ENCODE assay signal across 8 mouse cellular contexts in genomic region chr5:23453561-23453960, GRCm38 (mm10). TPM values are rescaled to one million over a fixed set of nuclear protein-coding genes. Genes with fewer than 3 reads are reported as not detected.
DNase-seq lines count a peak whose midpoint lies in the region; ATAC-seq and TF ChIP-seq lines count a peak whose summit lies in the region.
"Not testable (repeated sequence)": the region's sequence is repeated elsewhere in the genome, so short reads cannot be mapped to it uniquely, and the experiment has no call there.

No protein-coding gene starts in this region.

- peak; percentile 49 for DNase-seq in A20 (ENCODE audit: low read depth, low spot score)
- DNase-seq in T-cell, adult 2 months (ENCODE audit: low spot score) = peak; percentile 44
- not testable (repeated sequence) for DNase-seq in heart, postnatal 0 days (ENCODE audit: low spot score); left cerebral cortex, adult 2 months (ENCODE audit: extremely low spot score in 1 of 2, low spot score in 2 of 2)
- peak; percentile 60 for DNase-seq in retina, postnatal 1 day
- DNase-seq in thymus, postnatal 25 days = peak; percentile 23

- 0 out of 2 replicates have a peak, but pooled peaks have one; percentile 1 for TF ChIP-seq CTCF in heart, postnatal 0 days (IDR thresholded peaks at IDR 0.05; ENCODE audit: low read depth)
- TF ChIP-seq CTCF in left cerebral cortex, adult 2 months (IDR thresholded peaks at IDR 0.05) = peak; percentile 20; the same call in 1 of the 2 replicates

- H3K4me1 ChIP-seq in heart, postnatal 0 days (ENCODE audit: control insufficient read depth, insufficient read depth) = not testable (repeated sequence)

- not testable (repeated sequence) for H3K4me3 ChIP-seq in heart, postnatal 0 days (ENCODE audit: low read depth, low read length); left cerebral cortex, adult 2 months

- WGBS in heart, postnatal 0 days = 86% methylated on average over 2 of the region's 2 CpGs

- peak; percentile 60; the same call in 1 of the 2 replicates for ATAC-seq in erythroblast, adult 5-6 weeks (replicated peaks; ENCODE audit: low FRiP score, poor library complexity, severe bottlenecking)
- not testable (repeated sequence) for ATAC-seq in heart, postnatal 0 days (ENCODE audit: insufficient read depth, low read depth)
- ATAC-seq in megakaryocyte progenitor cell, adult 5-6 weeks (replicated peaks; ENCODE audit: poor library complexity) = peak; percentile 79

- not testable (repeated sequence) for H3K27me3 ChIP-seq in heart, postnatal 0 days (ENCODE audit: control insufficient read depth, insufficient read depth, low read length)

- H3K4me2 ChIP-seq in heart, postnatal 0 days (ENCODE audit: low read depth, low read length) = not testable (repeated sequence)

- intact Hi-C loops in left cerebral cortex, adult 2 months (cut with DNase I) = not testable (repeated sequence)

- H3K9me3 ChIP-seq in heart, postnatal 0 days (replicated peaks; ENCODE audit: control insufficient read depth, low read length) = not testable (repeated sequence)

- H3K36me3 ChIP-seq in heart, postnatal 0 days (replicated peaks; ENCODE audit: control insufficient read depth, insufficient read depth, low read length) = peaks cover 35% of the 10 kb centered on the region

- TF ChIP-seq EP300 in heart, postnatal 0 days (IDR thresholded peaks at IDR 0.05; ENCODE audit: low read depth) = not testable (repeated sequence)

- H3K27ac ChIP-seq in heart, postnatal 0 days (ENCODE audit: low read depth); left cerebral cortex, adult 2 months: not testable (repeated sequence)

- not testable (repeated sequence) for H3K9ac ChIP-seq in heart, postnatal 0 days (replicated peaks; ENCODE audit: low read depth, low read length)

RNA-seq across cellular contexts. Expression of gene Kmt2e, which starts 19.3 kb away (rescaled TPM):
- 54.5 and 85.1 TPM in 2 replicates for total RNA-seq in erythroblast, adult 5-6 weeks (2015; ENCODE audit: low replicate concordance)
- 70.8 and 88.7 TPM in 2 replicates for total RNA-seq in erythroblast, adult 5-6 weeks (2017; ENCODE audit: low replicate concordance)
- 31.4 and 34.5 TPM in 2 replicates for total RNA-seq in heart, postnatal 0 days (2014; rRNA removed; ENCODE audit: low replicate concordance)
- polyA plus RNA-seq in heart, postnatal 0 days (2015; fragmentation: Nextera tagmentation; extraction: Ambion mirVana) = 55.0 and 55.4 TPM in 2 replicates
- 100 to 1,000 TPM; 101 to 102 TPM for total RNA-seq in left cerebral cortex, adult 2 months (2021)
- total RNA-seq in megakaryocyte progenitor cell, adult 5-6 weeks (2015) = 122 and 127 TPM in 2 replicates
- 50.1 and 60.1 TPM in 2 replicates for total RNA-seq in megakaryocyte progenitor cell, adult 5-6 weeks (2017)
